ENCODE assay signal across 8 mouse cellular contexts in genomic region chr9:119357331-119358057, GRCm38 (mm10). TPM values are rescaled to one million over a fixed set of nuclear protein-coding genes. Genes with fewer than 3 reads are reported as not detected.
DNase-seq lines count a peak whose midpoint lies in the region; ATAC-seq and TF ChIP-seq lines count a peak whose summit lies in the region.

Gene Xylb, plus strand, starts transcription at chr9:119357381.

- no peak within 1 kb of the TSS for H3K27ac ChIP-seq in hindbrain, embryonic 14.5 days

- H3K9me3 ChIP-seq in hindbrain, embryonic 14.5 days (ENCODE audit: control insufficient read depth, low read length): no peaks in the 10 kb centered on the region

- H3K27me3 ChIP-seq in Patski: no peaks in the 10 kb centered on the region
- H3K27me3 ChIP-seq in hindbrain, embryonic 14.5 days (ENCODE audit: control insufficient read depth, insufficient read depth, low read length): 0 out of 2 replicates have a peak, but pooled peaks cover 3% of the 10 kb centered on the region

- in situ Hi-C loops in Patski (cut with MboI; ENCODE audit: low pct_unique_long_range_greater_than_20kb): no loop called here

- H3K4me3 ChIP-seq in hindbrain, embryonic 14.5 days (replicated peaks; ENCODE audit: low read length): peak within 1 kb of the TSS; percentile 62

- TF ChIP-seq CTCF in Patski (IDR thresholded peaks at IDR 0.05): peak; percentile 97

- POLR2A ChIA-PET in Patski (lab: Charles Lee): interaction anchor here (0.6 kb wide), 2 partner anchors 76 to 121 kb away, joined by 3 to 4 read pairs; no protein-coding TSS in a partner anchor

- CTCF ChIA-PET in Patski (lab: Charles Lee): interaction anchor here (0.9 to 1.0 kb wide), 2 partner anchors 16 to 73 kb away, joined by 3 to 4 read pairs; no protein-coding TSS in a partner anchor

- DNase-seq in Patski (ENCODE audit: low read depth, low spot score): no peak
- peak; percentile 95 to 97 for DNase-seq in cerebellum, postnatal 14 days
- peak; percentile 78 to 87 for DNase-seq in frontal cortex, postnatal 25 days (ENCODE audit: low spot score in 2 of 2)
- peak; percentile 85 for DNase-seq in hindbrain, embryonic 14.5 days (ENCODE audit: low spot score)
- DNase-seq in layer of hippocampus, postnatal 36 days: peak; percentile 83 to 84
- DNase-seq in lung, postnatal 36 days: peak; percentile 98
- DNase-seq in retina, postnatal 1 day: peak; percentile 94
- DNase-seq in urinary bladder, adult 18-20 months (ENCODE audit: low spot score in 2 of 2): peak; percentile 79 to 93

- H3K4me1 ChIP-seq in hindbrain, embryonic 14.5 days (replicated peaks; ENCODE audit: control insufficient read depth, insufficient read depth, low read length): no peaks in the 10 kb centered on the region

- ATAC-seq in Patski: peak; percentile 87
- peak; percentile 89 for ATAC-seq in hindbrain, embryonic 14.5 days (ENCODE audit: low FRiP score)

- H3K4me2 ChIP-seq in hindbrain, embryonic 14.5 days (replicated peaks): peak within 1 kb of the TSS; percentile 90

- H3K36me3 ChIP-seq in hindbrain, embryonic 14.5 days (replicated peaks; ENCODE audit: control insufficient read depth, insufficient read depth): no peaks in the 10 kb centered on the region

- peak within 1 kb of the TSS; percentile 68 for H3K9ac ChIP-seq in hindbrain, embryonic 14.5 days

- WGBS in hindbrain, embryonic 14.5 days: 5% methylated on average over 49 of the region's 65 CpGs

RNA-seq across cellular contexts. Expression of gene Xylb, which starts in this region (rescaled TPM):
- polyA plus RNA-seq in Patski (2021): 5.1 TPM
- 3.8 and 4.8 TPM in 2 replicates for polyA plus RNA-seq in hindbrain, embryonic 14.5 days (2014; fragmentation: Nextera tagmentation; extraction: Ambion mirVana)
- 1 to 10 TPM; 4.2 to 5.0 TPM for total RNA-seq in layer of hippocampus, postnatal 36 days (2021)
